Mouse (Mus musculus): ENCODE measurements around the gene D930007J09Rik.

DNA sequence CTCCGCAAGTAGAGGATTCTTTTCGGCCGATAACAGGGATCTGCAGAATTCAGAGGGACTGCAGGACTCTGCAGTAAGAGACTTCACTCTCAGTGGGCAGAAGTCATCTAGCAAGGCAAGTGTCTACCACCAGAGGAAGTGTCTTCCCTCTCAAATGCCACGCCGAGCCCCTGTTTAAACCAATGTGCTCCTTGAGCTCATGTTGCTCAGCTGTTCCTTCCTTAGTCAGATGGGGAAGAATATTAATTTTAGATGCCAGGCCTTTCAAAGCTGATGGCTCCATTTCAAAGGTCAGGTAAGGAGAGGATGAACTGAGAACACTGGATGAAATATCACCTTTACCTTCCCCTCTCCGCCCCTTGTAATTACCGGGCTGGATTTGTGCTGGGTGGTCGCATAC lies 18.8 kb downstream of the D930007J09Rik start, which contains the start of gene Mylk4:
- no peak for TF ChIP-seq CTCF (conservative IDR thresholded peaks at IDR 0.05; ENCODE audit: low read length)
- TF ChIP-seq POU5F1 (IDR thresholded peaks at IDR 0.05; ENCODE audit: borderline replicate concordance, low read length) = no peak
- TF ChIP-seq NANOG (IDR thresholded peaks at IDR 0.05; ENCODE audit: borderline replicate concordance, low read length) = no peak
